ENCODE assay signal across 24 mouse cellular contexts in the genomic region with DNA sequence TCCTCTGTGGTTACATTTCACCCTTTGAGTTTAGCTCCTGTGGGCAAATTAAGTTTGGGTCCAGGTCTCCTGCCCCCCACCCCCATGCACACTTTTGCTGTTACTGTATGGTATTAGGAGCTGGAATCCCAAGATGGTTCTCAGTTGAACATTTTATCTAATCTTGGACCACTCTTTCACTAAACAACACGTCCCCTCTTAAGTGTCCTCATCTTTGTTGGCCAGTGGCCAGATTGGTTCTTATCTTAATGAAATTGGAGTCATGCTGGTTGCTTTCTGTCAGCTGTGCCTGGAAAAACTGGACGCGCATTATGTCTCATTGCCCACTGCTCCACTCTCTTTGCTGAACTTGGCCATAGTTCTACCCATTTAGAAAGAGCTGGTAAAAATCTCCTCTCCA.
DNase-seq lines count a peak whose midpoint lies in the region; ATAC-seq and TF ChIP-seq lines count a peak whose summit lies in the region.
"Had no signal": no experiment of that assay in that cellular context is flagged by ENCODE, and none has a peak within 500 bp of the region (broad histone marks: within the 10 kb centered on the region; RNA-seq: fewer than 3 reads in every experiment).

No protein-coding gene starts in this region.

- peak; percentile 3 to 11 for DNase-seq in heart, adult 18-20 months
- no peak for DNase-seq in heart, adult 2 months
- peak; percentile 8 for DNase-seq in liver, adult 2 months (ENCODE audit: extremely low read depth, low read depth, low spot score)
- no peak for DNase-seq in liver, embryonic 11.5 days (ENCODE audit: low spot score)
- DNase-seq in MN1 (ENCODE audit: low spot score), result peak; percentile 46
- DNase-seq in heart, postnatal 0 days (ENCODE audit: low spot score), result peak; percentile 34
- no peak for DNase-seq in thymus, postnatal 14 days
- DNase-seq in hindbrain, embryonic 10.5 days (ENCODE audit: low spot score), result no peak
- DNase-seq: cerebellum, adult 11-12 months; cerebellum, postnatal 14 days; forebrain, postnatal 0 days; gastrocnemius, postnatal 25 days; kidney, postnatal 4 days; right cerebral cortex, adult 18-20 months; right cerebral cortex, postnatal 4 days; thymus, postnatal 36 days had no signal

- H3K4me3 ChIP-seq in heart, adult 2 months, result no peak overlapping the region
- no peak overlapping the region for H3K4me3 ChIP-seq in liver, adult 2 months (ENCODE audit: insufficient read depth, low read depth, low read length)
- no peak overlapping the region for H3K4me3 ChIP-seq in liver, embryonic 11.5 days (ENCODE audit: low read depth, low read length)
- no peak overlapping the region for H3K4me3 ChIP-seq in heart, postnatal 0 days (ENCODE audit: low read depth, low read length)
- no peak overlapping the region for H3K4me3 ChIP-seq in hindbrain, embryonic 10.5 days
- H3K4me3 ChIP-seq: embryonic facial prominence, embryonic 12.5 days; limb, embryonic 13.5 days; neural tube, embryonic 15.5 days; stomach, embryonic 15.5 days had no signal

- H3K9ac ChIP-seq in heart, adult 2 months (ENCODE audit: low read depth, low read length), result no peak overlapping the region
- no peak overlapping the region for H3K9ac ChIP-seq in liver, adult 2 months (ENCODE audit: low read depth, low read length)
- H3K9ac ChIP-seq in liver, embryonic 11.5 days (ENCODE audit: low read depth, low read length), result no peak overlapping the region
- H3K9ac ChIP-seq in heart, postnatal 0 days (replicated peaks; ENCODE audit: low read depth, low read length), result no peak overlapping the region
- H3K9ac ChIP-seq: embryonic facial prominence, embryonic 12.5 days; forebrain, postnatal 0 days; limb, embryonic 13.5 days; liver, embryonic 14.5 days; neural tube, embryonic 15.5 days; stomach, embryonic 15.5 days had no signal

- no peaks in the 10 kb centered on the region for H3K36me3 ChIP-seq in heart, adult 2 months (ENCODE audit: control insufficient read depth, insufficient read depth, low read length)
- H3K36me3 ChIP-seq in liver, adult 2 months (ENCODE audit: control insufficient read depth, insufficient read depth, low read length), result no peaks in the 10 kb centered on the region
- H3K36me3 ChIP-seq in liver, embryonic 11.5 days (ENCODE audit: control insufficient read depth, insufficient read depth, low read length), result no peaks in the 10 kb centered on the region
- no peaks in the 10 kb centered on the region for H3K36me3 ChIP-seq in heart, postnatal 0 days (replicated peaks; ENCODE audit: control insufficient read depth, insufficient read depth, low read length)
- H3K36me3 ChIP-seq in hindbrain, embryonic 10.5 days, result no peaks in the 10 kb centered on the region
- H3K36me3 ChIP-seq: embryonic facial prominence, embryonic 12.5 days; limb, embryonic 13.5 days; neural tube, embryonic 15.5 days; stomach, embryonic 15.5 days had no signal

- no peak for TF ChIP-seq EP300 in heart, adult 2 months (IDR thresholded peaks at IDR 0.05; ENCODE audit: insufficient read depth, low read depth, low read length)
- no peak for TF ChIP-seq EP300 in heart, postnatal 0 days (IDR thresholded peaks at IDR 0.05; ENCODE audit: low read depth)

- 24% methylated on average over 3 of the region's 3 CpGs for WGBS in heart, adult 2 months
- WGBS in liver, adult 2 months, result 62% methylated on average over 3 of the region's 3 CpGs
- WGBS in liver, embryonic 11.5 days, result 69% methylated on average over 3 of the region's 3 CpGs
- 6% methylated on average over 3 of the region's 3 CpGs for WGBS in heart, postnatal 0 days
- WGBS in hindbrain, embryonic 10.5 days, result 87% methylated on average over 3 of the region's 3 CpGs

- H3K79me2 ChIP-seq in heart, adult 2 months (replicated peaks; ENCODE audit: control insufficient read depth, insufficient read depth, low read length), result no peaks in the 10 kb centered on the region
- no peaks in the 10 kb centered on the region for H3K79me2 ChIP-seq in liver, adult 2 months (ENCODE audit: control insufficient read depth, insufficient read depth, low read length)

- TF ChIP-seq POLR2A in heart, adult 2 months (IDR thresholded peaks at IDR 0.05; ENCODE audit: insufficient read depth, low read depth, low read length), result no peak
- no peak for TF ChIP-seq POLR2A in liver, adult 2 months (IDR thresholded peaks at IDR 0.05; ENCODE audit: extremely low read depth, insufficient read depth, low read length)

- H3K27me3 ChIP-seq in heart, adult 2 months (ENCODE audit: control insufficient read depth, insufficient read depth, low read length), result no peaks in the 10 kb centered on the region
- H3K27me3 ChIP-seq in liver, adult 2 months (ENCODE audit: control insufficient read depth, insufficient read depth, low read length), result no peaks in the 10 kb centered on the region
- H3K27me3 ChIP-seq in liver, embryonic 11.5 days (replicated peaks; ENCODE audit: control insufficient read depth, insufficient read depth, low read length), result no peaks in the 10 kb centered on the region
- H3K27me3 ChIP-seq in heart, postnatal 0 days (ENCODE audit: control insufficient read depth, insufficient read depth, low read length), result no peaks in the 10 kb centered on the region
- H3K27me3 ChIP-seq in hindbrain, embryonic 10.5 days (ENCODE audit: insufficient read depth, poor library complexity, severe bottlenecking), result no peaks in the 10 kb centered on the region
- H3K27me3 ChIP-seq: embryonic facial prominence, embryonic 12.5 days; limb, embryonic 13.5 days; neural tube, embryonic 15.5 days; stomach, embryonic 15.5 days had no signal

- intact Hi-C loops in heart, adult 2 months (cut with DNase I), result no loop called here

- no peak for ATAC-seq in liver, embryonic 11.5 days (replicated peaks; ENCODE audit: low FRiP score)
- peak; percentile 36; the same call in 1 of the 2 replicates for ATAC-seq in heart, postnatal 0 days (ENCODE audit: insufficient read depth, low read depth)
- ATAC-seq: forebrain, postnatal 0 days; hindbrain, postnatal 0 days; intestine, postnatal 0 days had no signal

- H3K27ac ChIP-seq in heart, adult 2 months, result no peak overlapping the region
- H3K27ac ChIP-seq in liver, adult 2 months (replicated peaks; ENCODE audit: insufficient read depth, low read depth, low read length), result no peak overlapping the region
- H3K27ac ChIP-seq in liver, embryonic 11.5 days (ENCODE audit: low read depth, low read length), result no peak overlapping the region
- no peak overlapping the region; the same call in 1 of the 2 replicates for H3K27ac ChIP-seq in heart, postnatal 0 days (ENCODE audit: low read depth)
- no peak overlapping the region for H3K27ac ChIP-seq in hindbrain, embryonic 10.5 days
- H3K27ac ChIP-seq: embryonic facial prominence, embryonic 12.5 days; hindbrain, postnatal 0 days; limb, embryonic 13.5 days; liver, embryonic 14.5 days; neural tube, embryonic 15.5 days; stomach, embryonic 15.5 days had no signal

- no peak overlapping the region for H3K4me2 ChIP-seq in liver, embryonic 11.5 days
- no peak overlapping the region; the same call in 1 of the 2 replicates for H3K4me2 ChIP-seq in heart, postnatal 0 days (ENCODE audit: low read depth, low read length)
- H3K4me2 ChIP-seq: embryonic facial prominence, embryonic 12.5 days; limb, embryonic 13.5 days; midbrain, embryonic 11.5 days; neural tube, embryonic 15.5 days; stomach, embryonic 15.5 days had no signal

- TF ChIP-seq CTCF in heart, adult 2 months (IDR thresholded peaks at IDR 0.05), result no peak
- no peak for TF ChIP-seq CTCF in liver, adult 2 months (IDR thresholded peaks at IDR 0.05; ENCODE audit: low read depth, low read length)
- no peak for TF ChIP-seq CTCF in heart, postnatal 0 days (IDR thresholded peaks at IDR 0.05; ENCODE audit: low read depth)

- peaks cover 5% of the 10 kb centered on the region for H3K4me1 ChIP-seq in heart, adult 2 months (ENCODE audit: control insufficient read depth, insufficient read depth, low read length)
- no peaks in the 10 kb centered on the region for H3K4me1 ChIP-seq in liver, adult 2 months (ENCODE audit: control insufficient read depth, insufficient read depth, low read length)
- H3K4me1 ChIP-seq in liver, embryonic 11.5 days (replicated peaks; ENCODE audit: control insufficient read depth, insufficient read depth, low read length), result no peaks in the 10 kb centered on the region
- H3K4me1 ChIP-seq in heart, postnatal 0 days (ENCODE audit: control insufficient read depth, insufficient read depth), result peaks cover 14% of the 10 kb centered on the region
- H3K4me1 ChIP-seq in hindbrain, embryonic 10.5 days (replicated peaks), result no peaks in the 10 kb centered on the region; the same call in 1 of the 2 replicates
- H3K4me1 ChIP-seq: embryonic facial prominence, embryonic 12.5 days; limb, embryonic 13.5 days; neural tube, embryonic 15.5 days; stomach, embryonic 15.5 days had no signal

- H3K9me3 ChIP-seq in liver, embryonic 11.5 days (ENCODE audit: control insufficient read depth, low read length), result no peaks in the 10 kb centered on the region
- no peaks in the 10 kb centered on the region for H3K9me3 ChIP-seq in heart, postnatal 0 days (replicated peaks; ENCODE audit: control insufficient read depth, low read length)
- no peaks in the 10 kb centered on the region for H3K9me3 ChIP-seq in hindbrain, embryonic 10.5 days
- H3K9me3 ChIP-seq: embryonic facial prominence, embryonic 12.5 days; limb, embryonic 13.5 days; neural tube, embryonic 15.5 days; stomach, embryonic 15.5 days had no signal

Comparison
In these comparisons a context has a peak if more than half of its experiments do, and no peak if none do; other contexts are left out.
1. DNase-seq: peak in heart, adult 18-20 months (2 of 2), liver, adult 2 months (single experiment), MN1 (single experiment) and heart, postnatal 0 days (single experiment); none in heart, adult 2 months (0 of 2), liver, embryonic 11.5 days (single experiment), thymus, postnatal 14 days (single experiment) and hindbrain, embryonic 10.5 days (single experiment).